Mouse (Mus musculus) CH12.LX (cell line): ENCODE results near the gene Ush2a. TPM values are rescaled to one million over a fixed set of nuclear protein-coding genes. Genes with fewer than 3 reads are reported as not detected.

Source experiments
- DNase-seq: peaks from one replicate; pipeline ENCODE4 v3.0.0-alpha.2; 2013; ENCODE audit errors: extremely low read depth
- H3K27ac ChIP-seq: 2 replicates; pipeline ENCODE4 v1.5.1; 2012; ENCODE audit warnings: low read depth, mild to moderate bottlenecking, control low read depth, moderate library complexity; ENCODE audit not compliant: insufficient read depth
- H3K27me3 ChIP-seq: replicated peaks from 2 replicates; pipeline ENCODE3; 2012; ENCODE audit warnings: inconsistent platforms
- H3K36me3 ChIP-seq, 2 experiments: replicated peaks in 1 of 2; 2 replicates each; pipeline versions ENCODE3 to v1.6.1; 2012; ENCODE audit warnings: inconsistent platforms in 1 of 2, low read length in 1 of 2, mild to moderate bottlenecking in 1 of 2, mixed read lengths in 1 of 2, moderate library complexity in 1 of 2; ENCODE audit not compliant: control insufficient read depth in 1 of 2, insufficient read depth in 1 of 2
- H3K4me1 ChIP-seq, 2 experiments: 2 replicates each; pipeline ENCODE4 v1.6.1; 2012; ENCODE audit warnings: inconsistent platforms in 1 of 2, moderate library complexity in 1 of 2; ENCODE audit not compliant: insufficient read depth in 2 of 2, control insufficient read depth in 1 of 2
- H3K4me2 ChIP-seq: 2 replicates; pipeline ENCODE4 v1.6.1; 2012; ENCODE audit warnings: low read depth, mild to moderate bottlenecking, control low read depth; ENCODE audit not compliant: poor library complexity, insufficient read depth, severe bottlenecking
- H3K4me3 ChIP-seq, 3 experiments: fragments of 150-350 bp in 1 of 3; sonication (generic) in 1 of 3; replicated peaks in 1 of 3; 2 replicates each; pipeline versions ENCODE3 to v1.5.1; 2011 to 2012; ENCODE audit warnings: low read depth in 2 of 3, low read length in 2 of 3, mild to moderate bottlenecking in 2 of 3, moderate library complexity in 2 of 3, control low read depth in 1 of 3, improper control_type of control experiment in 1 of 3, inconsistent platforms in 1 of 3, mixed read lengths in 1 of 3; ENCODE audit not compliant: poor library complexity in 1 of 3
- H3K79me2 ChIP-seq: replicated peaks from 2 replicates; pipeline ENCODE4 v1.6.1; 2012; ENCODE audit warnings: mild to moderate bottlenecking, moderate library complexity; ENCODE audit not compliant: control insufficient read depth, poor library complexity, insufficient read depth, severe bottlenecking; ENCODE audit errors: extremely low read depth
- H3K9ac ChIP-seq: 2 replicates; pipeline ENCODE4 v1.6.1; 2012; ENCODE audit warnings: low read depth, mild to moderate bottlenecking, control low read depth, moderate library complexity; ENCODE audit not compliant: insufficient read depth
- H3K9me3 ChIP-seq: replicated peaks from 2 replicates; pipeline ENCODE3; 2012; ENCODE audit warnings: low read length, inconsistent platforms, mixed read lengths
- CTCF ChIP-seq, 2 experiments: IDR thresholded peaks in 1 of 2; conservative IDR thresholded peaks in 1 of 2; 2 replicates each; pipeline ENCODE4 v1.5.1; 2011 to 2012; ENCODE audit warnings: low read depth in 2 of 2, low read length in 2 of 2, improper control_type of control experiment in 1 of 2, inconsistent platforms in 1 of 2, mild to moderate bottlenecking in 1 of 2, moderate library complexity in 1 of 2
- E2F4 ChIP-seq: IDR thresholded peaks from 2 replicates; pipeline ENCODE4 v1.6.1; 2011; ENCODE audit warnings: low read depth, low read length, improper control_type of control experiment; ENCODE audit not compliant: insufficient replicate concordance
- GABPA ChIP-seq: IDR thresholded peaks from 2 replicates; pipeline ENCODE4 v1.6.1; 2012; ENCODE audit warnings: low read depth, low read length, improper control_type of control experiment, inconsistent platforms; ENCODE audit not compliant: insufficient replicate concordance
- IRF4 ChIP-seq: IDR thresholded peaks from 2 replicates; pipeline ENCODE4 v1.6.1; 2014; ENCODE audit warnings: low read depth, mild to moderate bottlenecking, inconsistent platforms, low read length, improper control_type of control experiment
- JUN ChIP-seq: IDR thresholded peaks from 2 replicates; pipeline ENCODE4 v1.6.1; 2011; ENCODE audit warnings: low read depth, mild to moderate bottlenecking, low read length, improper control_type of control experiment, moderate library complexity; ENCODE audit not compliant: insufficient read depth
- MAFK ChIP-seq: IDR thresholded peaks from 2 replicates; pipeline ENCODE4 v1.6.1; 2011; ENCODE audit warnings: low read length, improper control_type of control experiment; ENCODE audit not compliant: insufficient replicate concordance
- MXI1 ChIP-seq: IDR thresholded peaks from 2 replicates; pipeline ENCODE4 v1.6.1; 2011; ENCODE audit warnings: mild to moderate bottlenecking, low read depth, low read length, improper control_type of control experiment
- NELFE ChIP-seq: IDR thresholded peaks from 2 replicates; pipeline ENCODE4 v1.6.1; 2011; ENCODE audit warnings: low read depth, low read length, improper control_type of control experiment
- NRF1 ChIP-seq: IDR thresholded peaks from 2 replicates; pipeline ENCODE4 v1.6.1; 2014; ENCODE audit warnings: low read depth, mild to moderate bottlenecking, inconsistent platforms, low read length, improper control_type of control experiment, moderate library complexity
- RAD21 ChIP-seq: IDR thresholded peaks from 2 replicates; pipeline ENCODE4 v1.6.1; 2011; ENCODE audit warnings: low read depth, mild to moderate bottlenecking, low read length, improper control_type of control experiment, moderate library complexity
- RCOR1 ChIP-seq: conservative IDR thresholded peaks from 2 replicates; pipeline ENCODE4 v1.6.1; 2012; ENCODE audit warnings: low read depth, mild to moderate bottlenecking, inconsistent platforms, low read length, improper control_type of control experiment
- TCF12 ChIP-seq: IDR thresholded peaks from 2 replicates; pipeline ENCODE4 v1.6.1; 2014; ENCODE audit warnings: low read depth, mild to moderate bottlenecking, inconsistent platforms, low read length, improper control_type of control experiment
- UBTF ChIP-seq: IDR thresholded peaks from 2 replicates; pipeline ENCODE4 v1.6.1; 2012; ENCODE audit warnings: low read depth, mild to moderate bottlenecking, inconsistent platforms, low read length, improper control_type of control experiment, moderate library complexity
- USF1 ChIP-seq: IDR thresholded peaks from 2 replicates; pipeline ENCODE4 v1.6.1; 2014; ENCODE audit warnings: low read depth, mild to moderate bottlenecking, inconsistent platforms, low read length, improper control_type of control experiment
- ZC3H11A ChIP-seq: IDR thresholded peaks from 2 replicates; pipeline ENCODE4 v1.6.1; 2012; ENCODE audit warnings: low read depth, mild to moderate bottlenecking, inconsistent platforms, low read length, improper control_type of control experiment
- ZKSCAN1 ChIP-seq: IDR thresholded peaks from 2 replicates; pipeline ENCODE4 v1.6.1; 2012; ENCODE audit warnings: low read depth, inconsistent platforms, low read length, improper control_type of control experiment, borderline replicate concordance
- dilution Hi-C: fragments of 300-500 bp; cut with MboI; formaldehyde crosslinking; loops from 2 replicates; pipeline ENCODE4 v1.14.3; 2020; ENCODE audit warnings: low sequenced_read_pairs; ENCODE audit not compliant: extremely low pct_unique_long_range_greater_than_20kb, extremely low pct_ligation_motif_present
- in situ Hi-C: fragments of 300-500 bp; cut with MboI; formaldehyde crosslinking; loops from 3 replicates; pipeline ENCODE4 v1.14.3; 2019; ENCODE audit warnings: low sequenced_read_pairs, low pct_ligation_motif_present, low pct_unique_long_range_greater_than_20kb, mixed read lengths
- polyA plus RNA-seq: library from polyadenylated mRNA; unstranded; fragments of >175 nt; gene quantifications from 2 replicates; pipeline ENCODE4 v1.2.1, GENCODE M21; 2012; ENCODE audit warnings: low read depth; ENCODE audit not compliant: insufficient read length
- total RNA-seq, 2 experiments: library from RNA; depleted of rRNA; stranded (reverse); fragments of 300-350 nt in 1 of 2; fragments of >200 nt in 1 of 2; gene quantifications; 2 replicates each; pipeline ENCODE4 v1.2.3; 2012 to 2014

Ush2a gene
- total and polyA plus RNA-seq, 3 experiments = not detected

DNA sequence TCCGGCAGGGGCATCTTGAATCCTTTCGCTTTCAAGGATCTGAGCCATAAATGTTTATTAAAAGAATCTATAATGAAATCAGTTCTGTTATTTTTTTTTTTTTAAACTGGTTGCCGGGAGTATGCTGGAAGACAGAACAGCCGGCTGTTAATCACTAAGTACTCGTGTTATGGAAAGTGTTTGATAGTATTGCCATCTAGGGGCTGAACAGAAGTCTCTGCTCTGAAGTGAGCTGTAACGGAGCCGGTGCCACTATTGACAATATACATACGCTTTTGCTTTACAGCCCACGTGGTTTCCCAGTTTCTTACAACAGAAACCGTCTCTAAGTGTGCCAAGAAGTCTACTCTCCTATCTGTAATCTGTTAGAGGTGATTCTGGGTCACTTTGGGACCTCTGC is 642.3 kb downstream of the Ush2a start:
- no peak overlapping the region for H3K4me3 ChIP-seq
- H3K27me3 ChIP-seq = no peaks in the 10 kb centered on the region
- dilution Hi-C loops = no loop called here
- peak overlapping the region; percentile 45; the same call in 1 of the 2 replicates for H3K4me2 ChIP-seq
- in situ Hi-C loops = no loop called here
- H3K36me3 ChIP-seq = no peaks in the 10 kb centered on the region
- no peaks in the 10 kb centered on the region for H3K79me2 ChIP-seq
- no peaks in the 10 kb centered on the region for H3K4me1 ChIP-seq
- no peak overlapping the region for H3K9ac ChIP-seq
- H3K27ac ChIP-seq = no peak overlapping the region
- DNase-seq = no peak
- TF ChIP-seq ZC3H11A (no peak), CTCF (conservative IDR thresholded peaks at IDR 0.05 in 1 of 2, IDR thresholded peaks at IDR 0.05 in 1 of 2; ENCODE audit: low read depth in 2 of 2, low read length in 2 of 2) (peak in 1 of 2 experiments; percentile 40; a peak in 2 of 4 replicates), NELFE (no peak), NRF1 (no peak), USF1 (peak; percentile 4; the same call in 1 of the 2 replicates), ZKSCAN1 (no peak), MAFK (no peak), RCOR1 (no peak), JUN (no peak), IRF4 (no peak), RAD21 (peak; percentile 38)
- TF ChIP-seq, all 38 proteins: peak for 3
- peaks cover 64% of the 10 kb centered on the region for H3K9me3 ChIP-seq

DNA sequence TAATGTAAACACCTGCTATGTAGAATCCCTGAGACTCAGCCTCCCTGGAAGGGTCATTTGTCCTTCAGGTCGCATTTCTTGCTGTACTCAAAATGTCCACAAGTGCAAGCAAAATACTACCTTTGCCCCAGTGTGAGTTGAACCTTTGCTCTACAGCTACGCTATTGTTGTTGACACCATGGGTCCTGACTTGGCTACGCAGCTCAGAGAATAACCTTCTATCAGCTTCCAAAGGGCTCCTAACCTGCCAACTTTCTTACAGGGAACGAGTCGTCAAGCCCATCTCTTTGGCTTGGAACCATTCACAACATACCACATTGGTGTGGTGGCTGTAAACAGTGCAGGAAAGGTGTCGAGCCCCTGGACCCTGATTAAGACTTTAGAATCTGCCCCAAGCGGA is 644.4 kb downstream of the Ush2a start:
- no peak overlapping the region for H3K4me2 ChIP-seq
- TF ChIP-seq E2F4 (no peak), TCF12 (no peak), GABPA (no peak), JUN (no peak), UBTF (no peak), MXI1 (no peak)
- H3K9ac ChIP-seq = no peak overlapping the region
- in situ Hi-C loops = no loop called here
- no peak overlapping the region for H3K4me3 ChIP-seq
- H3K27me3 ChIP-seq = no peaks in the 10 kb centered on the region
- H3K79me2 ChIP-seq = no peaks in the 10 kb centered on the region
- H3K27ac ChIP-seq = no peak overlapping the region
- peaks cover 63% of the 10 kb centered on the region for H3K9me3 ChIP-seq
- DNase-seq = no peak
- dilution Hi-C loops = no loop called here
- H3K36me3 ChIP-seq = no peaks in the 10 kb centered on the region
- no peaks in the 10 kb centered on the region for H3K4me1 ChIP-seq
